Mouse (Mus musculus) liver, embryonic 11.5 days (tissue): Measurements from ENCODE around the gene Atg5. TPM values are rescaled to one million over a fixed set of nuclear protein-coding genes. Genes with fewer than 3 reads are reported as not detected.
"Not testable (repeated sequence)": the region's sequence is repeated elsewhere in the genome, so short reads cannot be mapped to it uniquely, and the experiment has no call there.

ENCODE experiments used
- ATAC-seq: fragments of 200-750 bp; cut with Nextera tagmentation; replicated peaks from 2 replicates; pipeline ENCODE4 v1.8.0; 2017; ENCODE audit warnings: moderate number of reproducible peaks, mild to moderate bottlenecking, moderate TSS enrichment, moderate library complexity; ENCODE audit not compliant: low FRiP score
- DNase-seq: peaks from one replicate; pipeline ENCODE4 v3.0.0-alpha.2; 2017; ENCODE audit warnings: low spot score
- H3K27ac ChIP-seq: fragments of 300-500 bp; sonication (generic); 2 replicates; pipeline ENCODE4 v1.5.1; 2014; ENCODE audit warnings: mild to moderate bottlenecking, low read depth, low read length, control low read depth
- H3K27me3 ChIP-seq: fragments of 300-500 bp; sonication (generic); replicated peaks from 2 replicates; pipeline ENCODE4 v1.6.1; 2014; ENCODE audit warnings: low read length, mixed read lengths; ENCODE audit not compliant: control insufficient read depth, insufficient read depth
- H3K36me3 ChIP-seq: fragments of 300-500 bp; sonication (generic); 2 replicates; pipeline ENCODE4 v1.6.1; 2014; ENCODE audit warnings: mild to moderate bottlenecking, low read length, moderate library complexity, mixed read lengths; ENCODE audit not compliant: control insufficient read depth, insufficient read depth
- H3K4me1 ChIP-seq: fragments of 300-500 bp; sonication (generic); replicated peaks from 2 replicates; pipeline ENCODE4 v1.6.1; 2014; ENCODE audit warnings: low read length, mixed read lengths; ENCODE audit not compliant: control insufficient read depth, insufficient read depth
- H3K4me2 ChIP-seq: fragments of 300-500 bp; sonication (generic); 2 replicates; pipeline ENCODE4 v1.6.1; 2014; ENCODE audit warnings: mild to moderate bottlenecking, control low read depth, moderate library complexity
- H3K4me3 ChIP-seq: fragments of 300-500 bp; sonication (generic); 2 replicates; pipeline ENCODE4 v1.5.1; 2014; ENCODE audit warnings: low read depth, low read length, control low read depth
- H3K9ac ChIP-seq: fragments of 300-500 bp; sonication (generic); 2 replicates; pipeline ENCODE4 v1.6.1; 2014; ENCODE audit warnings: low read depth, low read length, control low read depth
- H3K9me3 ChIP-seq: fragments of 300-500 bp; sonication (generic); 2 replicates; pipeline ENCODE4 v1.6.1; 2016; ENCODE audit warnings: low read length, inconsistent platforms, mixed read lengths; ENCODE audit not compliant: control insufficient read depth
- WGBS: fragments of 180-500 bp; shearing (Covaris S2); extraction: QIAGEN DNeasy Blood & Tissue Kit; methylation state at CpG from one replicate; pipeline ENCODE4 v1.1.7; 2014; 5-methylcytosine and 5-hydroxymethylcytosine counted together
- polyA plus RNA-seq: library from polyadenylated mRNA; unstranded; fragments of >200 nt; fragmentation: Nextera tagmentation; extraction: Ambion mirVana; gene quantifications from 2 replicates; pipeline ENCODE4 v1.2.1, GENCODE M21; 2014

The Atg5 gene
- polyA plus RNA-seq, 1 experiment from 2014 or later = 41.2 TPM

DNA sequence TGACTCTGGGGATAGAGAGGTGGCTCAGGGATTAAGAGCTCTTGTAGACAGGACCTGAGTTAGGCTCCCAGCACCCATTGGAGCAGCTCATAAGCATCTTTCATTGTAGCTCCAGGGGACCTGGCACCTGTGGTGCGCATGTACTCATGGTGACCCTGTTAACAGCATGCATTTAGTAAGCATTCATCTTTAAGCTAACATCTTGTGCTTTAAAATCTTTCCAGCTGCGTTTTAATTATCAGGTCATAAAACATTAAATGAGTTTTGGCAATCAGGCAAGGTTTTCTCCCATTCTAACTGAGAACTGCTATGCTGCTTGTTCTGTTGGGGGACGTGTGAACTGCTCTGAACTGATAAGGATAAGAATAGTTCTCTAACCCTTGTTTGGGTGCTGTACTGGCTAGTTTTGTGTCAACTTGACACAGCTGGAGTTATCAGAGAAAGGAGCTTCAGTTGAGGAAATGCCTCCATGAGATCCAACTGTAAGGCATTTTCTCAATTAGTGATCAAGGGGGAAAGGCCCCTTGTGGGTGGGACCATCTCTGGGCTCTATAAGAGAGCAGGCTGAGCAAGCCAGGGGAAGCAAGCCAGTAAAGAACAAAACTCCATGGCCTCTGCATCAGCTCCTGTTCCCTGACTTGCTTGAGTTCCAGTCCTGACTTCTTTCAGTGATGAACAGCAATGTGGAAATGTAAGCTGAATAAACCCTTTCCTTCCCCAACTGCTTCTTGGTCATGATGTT is 68.7 kb downstream of the Atg5 start:
- peak overlapping the region; percentile 41 for H3K4me2 ChIP-seq
- H3K9ac ChIP-seq, H3K4me3 ChIP-seq, H3K36me3 ChIP-seq, H3K9me3 ChIP-seq, DNase-seq, H3K27me3 ChIP-seq: not testable (repeated sequence)
- 53% methylated on average over 3 of the region's 3 CpGs for WGBS
- peak; percentile 88 for ATAC-seq
- H3K27ac ChIP-seq = peak overlapping the region; percentile 92
- peaks cover 27% of the 10 kb centered on the region for H3K4me1 ChIP-seq

DNA sequence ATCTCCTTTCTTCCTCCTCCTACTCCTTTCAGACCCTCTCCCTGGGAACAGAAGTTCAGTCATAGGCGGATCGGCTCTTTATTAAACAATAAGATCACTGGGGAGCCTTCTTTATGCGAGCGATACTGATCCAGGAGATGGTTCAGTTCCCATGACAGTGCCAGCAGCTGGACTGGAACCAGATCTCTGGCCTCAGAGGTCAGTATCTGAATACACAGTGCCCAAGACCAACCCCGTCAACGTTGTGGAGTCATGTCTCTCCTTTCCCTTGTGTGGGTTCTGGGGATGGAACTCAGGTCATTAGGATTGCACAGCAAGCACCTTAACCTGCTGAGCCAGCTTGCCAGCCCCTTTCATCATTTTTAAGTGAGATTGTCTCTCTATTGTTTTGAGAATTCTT is 70.4 kb downstream of the Atg5 start:
- H3K4me3 ChIP-seq = no peak overlapping the region
- ATAC-seq (no peak), DNase-seq (no peak)
- 85% methylated on average over 6 of the region's 6 CpGs for whole genome bisulfite sequencing
- no peak overlapping the region for H3K9ac ChIP-seq
- peaks cover 22% of the 10 kb centered on the region for H3K4me1 ChIP-seq
- H3K36me3 ChIP-seq = peaks cover 4% of the 10 kb centered on the region; the same call in 1 of the 2 replicates
- H3K27me3 ChIP-seq = no peaks in the 10 kb centered on the region
- no peaks in the 10 kb centered on the region for H3K9me3 ChIP-seq
- no peak overlapping the region for H3K4me2 ChIP-seq
- no peak overlapping the region for H3K27ac ChIP-seq

DNA sequence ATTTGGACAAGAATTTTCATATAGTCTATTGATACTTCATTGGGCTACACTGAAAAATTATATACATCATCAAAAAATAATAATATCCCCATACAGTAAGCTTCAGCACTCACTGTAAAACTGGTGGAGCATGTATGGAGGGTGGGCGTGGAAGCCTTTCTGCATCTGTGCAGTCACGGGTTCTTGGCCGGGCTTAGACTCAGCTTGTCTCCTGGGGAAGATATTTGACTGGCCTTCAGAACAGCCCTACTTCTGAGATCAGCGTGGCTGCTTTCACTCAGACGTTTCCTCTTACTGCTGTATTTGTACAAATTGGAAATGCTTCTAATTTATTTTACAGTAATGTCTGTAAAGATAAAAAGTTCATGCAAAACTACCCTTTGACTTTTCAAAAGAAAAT is 71.2 kb downstream of the Atg5 start:
- Histone ChIP-seq H3K27me3 (no peaks in the 10 kb centered on the region), H3K9ac (no peak overlapping the region), H3K36me3 (peaks cover 4% of the 10 kb centered on the region; the same call in 1 of the 2 replicates), H3K4me2 (no peak overlapping the region), H3K9me3 (no peaks in the 10 kb centered on the region), H3K4me1 (peaks cover 20% of the 10 kb centered on the region), H3K4me3 (no peak overlapping the region), H3K27ac (no peak overlapping the region)
- DNase-seq (no peak), ATAC-seq (no peak)
- WGBS = 65% methylated on average over 5 of the region's 5 CpGs

DNA sequence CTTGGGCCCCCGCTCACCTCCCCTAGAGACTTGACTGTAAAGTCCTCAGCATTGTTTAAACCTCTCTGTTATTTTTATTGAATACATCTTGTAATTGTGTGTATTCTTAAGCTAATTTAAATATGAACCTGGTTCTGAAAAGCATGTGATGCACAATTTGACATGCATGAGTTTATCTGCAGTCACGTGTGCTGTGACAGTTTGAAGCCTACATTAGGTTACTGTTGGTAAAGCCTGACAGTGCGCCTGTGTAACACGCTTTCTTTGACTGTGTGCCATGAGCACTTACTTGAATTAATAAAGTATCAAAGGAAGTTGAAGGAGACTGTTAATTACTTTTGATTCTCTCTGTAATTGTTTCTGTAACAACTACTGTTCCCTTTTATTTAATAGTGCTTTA is 72.8 kb downstream of the Atg5 start:
- DNase-seq (no peak), ATAC-seq (no peak)
- H3K9me3 ChIP-seq = no peaks in the 10 kb centered on the region
- peaks cover 2% of the 10 kb centered on the region; the same call in 1 of the 2 replicates for H3K36me3 ChIP-seq
- H3K4me2 ChIP-seq = no peak overlapping the region
- H3K27me3 ChIP-seq = no peaks in the 10 kb centered on the region
- 88% methylated on average over 4 of the region's 4 CpGs for WGBS
- H3K4me1 ChIP-seq = peaks cover 20% of the 10 kb centered on the region
- H3K9ac ChIP-seq = no peak overlapping the region
- no peak overlapping the region for H3K27ac ChIP-seq
- no peak overlapping the region for H3K4me3 ChIP-seq

DNA sequence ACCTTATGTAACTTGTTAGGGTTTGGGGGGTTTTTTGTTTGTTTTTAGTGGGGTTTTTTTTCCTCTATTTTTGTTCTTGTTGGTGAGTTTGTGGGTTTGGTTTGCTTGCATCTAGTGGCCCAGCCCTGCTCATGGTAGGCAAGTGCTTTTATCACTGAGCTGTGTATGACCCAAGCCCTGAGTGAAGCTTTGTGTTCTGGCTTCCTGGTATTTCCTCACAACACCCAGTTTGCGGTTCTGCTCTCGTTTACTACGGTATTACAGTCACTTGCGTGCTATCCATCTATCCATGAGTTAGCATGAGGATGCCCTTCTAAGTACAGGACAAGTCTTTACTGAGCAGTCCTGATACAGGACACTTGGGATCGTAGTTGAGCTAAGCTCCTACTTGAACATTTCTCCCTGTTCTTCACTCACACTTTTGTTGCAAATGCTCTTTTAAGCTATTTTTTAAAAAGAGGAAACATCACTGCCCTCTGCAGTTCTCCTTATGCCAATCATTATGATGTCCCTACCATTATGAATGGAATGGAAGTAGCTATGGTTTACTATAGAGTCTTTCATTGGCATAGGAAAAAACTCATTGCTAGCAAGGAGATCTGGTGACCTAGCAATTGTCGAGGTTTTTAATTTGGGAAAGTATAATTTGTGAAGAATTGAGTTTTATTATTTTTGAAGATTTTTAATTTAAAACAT is 73.8 kb downstream of the Atg5 start:
- Histone ChIP-seq H3K9me3 (no peaks in the 10 kb centered on the region), H3K36me3 (no peaks in the 10 kb centered on the region), H3K9ac (no peak overlapping the region), H3K4me2 (no peak overlapping the region), H3K4me3 (no peak overlapping the region), H3K4me1 (peaks cover 12% of the 10 kb centered on the region), H3K27me3 (no peaks in the 10 kb centered on the region), H3K27ac (no peak overlapping the region)
- WGBS = 88% methylated on average over 6 of the region's 6 CpGs
- DNase-seq (no peak), ATAC-seq (no peak)

DNA sequence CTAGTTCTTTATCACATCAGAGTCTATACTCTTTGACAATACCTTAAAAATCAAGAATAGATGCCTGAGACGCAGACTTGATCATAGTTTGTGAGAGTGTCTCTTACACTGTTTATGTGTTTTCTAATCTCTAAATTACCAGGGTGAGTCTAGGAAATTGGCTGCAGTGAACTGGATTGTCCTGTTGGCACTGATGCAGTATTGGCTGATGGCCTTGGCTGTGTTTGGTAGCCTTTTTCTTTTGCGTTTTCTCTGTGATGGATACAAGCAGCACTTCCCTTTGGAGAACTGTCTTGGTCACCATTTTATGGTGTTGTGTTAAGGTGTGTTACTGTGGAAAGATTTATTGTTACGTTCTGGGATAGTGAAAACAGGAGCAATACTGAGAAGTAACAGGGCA is 75.2 kb downstream of the Atg5 start:
- ATAC-seq (no peak), DNase-seq (no peak)
- no peak overlapping the region for H3K4me2 ChIP-seq
- no peaks in the 10 kb centered on the region for H3K36me3 ChIP-seq
- no peak overlapping the region for H3K27ac ChIP-seq
- H3K4me3 ChIP-seq = no peak overlapping the region
- H3K27me3 ChIP-seq = no peaks in the 10 kb centered on the region
- no peaks in the 10 kb centered on the region for H3K9me3 ChIP-seq
- 93% methylated on average over 3 of the region's 3 CpGs for WGBS
- H3K9ac ChIP-seq = no peak overlapping the region
- H3K4me1 ChIP-seq = peaks cover under 1% of the 10 kb centered on the region

DNA sequence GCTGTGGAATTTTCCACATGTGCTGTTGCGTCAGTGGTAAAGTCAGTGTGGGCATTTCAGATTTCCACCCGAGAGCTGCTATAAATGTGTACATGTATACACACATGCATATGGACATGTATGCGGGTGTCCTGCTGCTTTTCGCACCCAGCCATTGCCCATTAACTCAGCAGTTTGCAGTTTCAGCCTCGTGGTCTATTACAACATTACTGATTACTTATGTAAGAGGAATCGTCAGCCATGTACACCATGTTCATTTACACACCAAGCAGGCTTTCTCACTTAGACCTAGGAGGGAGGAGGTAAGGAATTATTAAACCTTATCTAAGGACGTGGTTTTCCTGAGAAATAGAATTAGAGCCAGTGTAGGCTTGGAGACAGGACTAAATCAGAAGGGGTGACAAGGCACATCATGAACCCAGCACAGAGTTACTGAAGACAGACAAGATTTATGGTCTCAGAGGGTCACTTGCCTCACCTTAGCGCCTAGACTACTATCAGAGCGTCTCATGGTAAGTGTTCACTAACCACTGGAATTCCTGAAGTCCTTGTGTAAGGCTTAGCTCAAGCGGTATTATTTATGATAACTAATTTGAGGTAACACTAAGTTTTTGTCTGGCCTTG is 79.5 kb downstream of the Atg5 start:
- no peaks in the 10 kb centered on the region for H3K9me3 ChIP-seq
- no peak overlapping the region for H3K9ac ChIP-seq
- ATAC-seq (no peak), DNase-seq (no peak)
- no peaks in the 10 kb centered on the region for H3K4me1 ChIP-seq
- H3K4me3 ChIP-seq = no peak overlapping the region
- H3K36me3 ChIP-seq = no peaks in the 10 kb centered on the region
- H3K27ac ChIP-seq = no peak overlapping the region
- WGBS = 83% methylated on average over 10 of the region's 10 CpGs
- H3K4me2 ChIP-seq = no peak overlapping the region
- no peaks in the 10 kb centered on the region for H3K27me3 ChIP-seq

DNA sequence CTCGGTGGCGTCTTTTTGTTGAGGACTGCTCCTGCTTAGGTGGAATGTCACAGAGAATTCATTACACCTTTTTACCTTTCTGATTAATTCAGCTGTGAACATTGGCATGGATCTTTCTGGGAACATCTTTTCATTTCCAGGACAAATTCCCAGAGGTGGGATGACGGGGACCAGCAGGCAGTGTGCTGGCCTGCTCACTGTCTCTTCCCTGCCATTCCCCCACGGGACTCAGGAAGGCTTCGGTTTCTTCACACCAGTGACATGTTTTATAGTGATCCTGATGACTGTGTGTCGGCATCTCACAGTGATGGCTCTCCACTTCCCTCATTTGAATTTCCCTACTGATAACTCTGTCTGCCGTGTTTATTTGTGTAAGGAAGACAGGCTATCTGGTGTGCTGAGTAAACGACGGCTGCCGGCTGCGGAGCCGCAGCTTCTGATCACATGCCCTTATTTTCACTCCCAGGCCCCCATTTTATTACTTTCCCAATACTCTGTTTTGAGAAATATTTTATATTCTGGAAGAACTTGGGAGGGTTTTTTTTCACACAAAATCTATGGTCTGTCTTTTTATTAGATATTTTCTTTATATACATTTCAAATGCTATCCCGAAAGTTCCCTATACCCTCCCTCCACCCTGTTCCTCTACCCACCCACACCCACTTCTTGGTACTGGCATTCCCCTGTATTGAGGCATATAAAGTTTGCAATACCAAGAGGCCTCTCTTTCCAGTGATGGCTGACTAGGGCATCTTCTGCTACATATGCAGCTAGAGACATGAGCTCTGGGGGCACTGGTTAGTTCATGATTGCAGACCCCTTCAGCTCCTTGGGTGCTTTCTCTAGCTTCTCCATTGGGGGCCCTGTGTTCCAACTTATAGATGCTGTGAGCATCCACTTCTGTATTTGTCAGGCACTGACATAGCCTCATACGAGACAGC is 80.6 kb downstream of the Atg5 start:
- H3K9me3 ChIP-seq = no peaks in the 10 kb centered on the region
- H3K27me3 ChIP-seq = no peaks in the 10 kb centered on the region
- H3K27ac ChIP-seq = no peak overlapping the region
- WGBS = 59% methylated on average over 14 of the region's 14 CpGs
- no peak overlapping the region for H3K9ac ChIP-seq
- no peaks in the 10 kb centered on the region for H3K4me1 ChIP-seq
- no peaks in the 10 kb centered on the region for H3K36me3 ChIP-seq
- DNase-seq = no peak
- H3K4me2 ChIP-seq = no peak overlapping the region
- no peak overlapping the region for H3K4me3 ChIP-seq
- ATAC-seq = no peak
